Mouse (Mus musculus): ENCODE measurements at regions not wholly inside any gene's neighbourhood (a gene's known extent, or its start where the extent isn't known, plus 50 kb on each side); places are given as distances from the start of the nearest gene placed in this dataset.

GRCm38 (mm10) chrX:99222017-99222416 is 86.1 kb downstream of the Efnb1 start:
- Histone ChIP-seq H3K4me3 (ENCODE audit: insufficient read depth, poor library complexity, severe bottlenecking) (no peak overlapping the region), H3K79me3 (ENCODE audit: low read depth) (no peaks in the 10 kb centered on the region), H3K27me3 (ENCODE audit: control insufficient read depth, insufficient read depth, insufficient read length) (no peaks in the 10 kb centered on the region), H3ac (ENCODE audit: control insufficient read depth, insufficient read length, low read depth) (no peak overlapping the region), H3K79me2 (ENCODE audit: control insufficient read depth, insufficient read depth) (no peaks in the 10 kb centered on the region), H3K36me3 (ENCODE audit: control insufficient read depth, insufficient read depth) (no peaks in the 10 kb centered on the region)
- no peak for TF ChIP-seq USF1 (IDR thresholded peaks at IDR 0.05; ENCODE audit: low read depth)

DNA sequence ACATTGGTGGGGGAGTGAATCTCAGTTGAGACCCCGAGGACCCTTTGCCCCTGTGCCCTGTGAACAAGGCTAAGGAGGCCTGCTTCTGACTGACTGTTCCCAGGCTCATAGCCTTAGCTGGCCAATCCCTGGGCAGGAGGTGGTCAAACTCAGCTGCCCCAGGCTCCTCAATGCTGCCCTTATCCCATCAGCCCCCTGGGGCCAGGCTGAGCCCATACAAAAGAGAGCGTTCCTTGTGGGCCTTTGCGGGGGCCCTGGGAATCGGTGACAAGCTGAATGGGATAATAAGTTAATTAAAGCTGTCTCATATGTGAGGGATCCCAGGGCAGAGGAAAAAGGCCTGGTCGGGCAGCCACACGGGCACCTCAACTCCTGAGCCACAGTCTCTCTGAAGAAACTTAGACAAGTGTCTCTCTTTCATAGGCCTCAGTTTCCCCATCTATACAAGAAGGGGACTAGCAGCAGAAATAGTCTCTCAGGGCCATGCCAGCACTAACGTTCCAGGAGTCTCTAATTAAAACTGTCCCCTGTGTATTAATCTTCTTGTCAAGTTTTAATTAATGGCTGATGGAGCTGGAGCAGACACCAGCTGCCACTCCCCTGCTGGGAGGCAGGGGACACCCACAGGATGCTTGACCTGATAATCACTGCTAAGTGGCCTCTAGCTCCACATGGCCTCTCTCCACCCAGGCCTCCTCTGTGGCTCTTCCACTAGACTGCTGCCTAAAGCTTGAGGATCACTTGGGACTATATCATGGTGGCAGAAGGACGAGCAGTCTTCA is 84.9 kb downstream of the Efnb1 start:
- H3K27me3 ChIP-seq (ENCODE audit: control insufficient read depth, insufficient read depth, insufficient read length) = no peaks in the 10 kb centered on the region

DNA sequence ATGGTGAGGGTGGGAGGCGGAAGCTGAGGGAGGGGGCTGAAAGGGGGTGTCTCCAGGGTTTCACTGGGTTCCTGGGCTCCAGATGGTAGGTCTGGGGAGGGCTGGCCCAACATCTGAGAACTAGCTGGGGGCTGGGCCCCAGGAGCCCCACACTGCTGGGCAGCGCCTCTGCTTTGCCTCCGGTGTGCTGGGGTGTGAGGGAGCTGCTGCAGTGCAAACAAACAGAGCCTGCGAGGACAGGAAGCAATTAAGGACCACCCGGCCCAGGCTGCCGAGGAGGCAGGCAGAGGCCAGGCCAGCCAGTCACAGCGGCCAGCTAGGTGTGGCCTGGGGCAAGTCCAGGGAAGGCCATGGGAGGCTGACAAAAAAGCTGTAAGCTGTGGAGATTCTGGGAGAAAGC is 82.3 kb downstream of the Efnb1 start:
- no peaks in the 10 kb centered on the region for H3K79me2 ChIP-seq (ENCODE audit: control insufficient read depth, insufficient read depth)
- H3ac ChIP-seq (ENCODE audit: control insufficient read depth, insufficient read length, low read depth) = no peak overlapping the region
- no peaks in the 10 kb centered on the region for H3K36me3 ChIP-seq (ENCODE audit: control insufficient read depth, insufficient read depth)
- no peak overlapping the region for H3K4me3 ChIP-seq (ENCODE audit: insufficient read depth, poor library complexity, severe bottlenecking)
- TF ChIP-seq MYOD1 (IDR thresholded peaks at IDR 0.05; ENCODE audit: control insufficient read depth, insufficient read length, low read depth) = no peak
- TF ChIP-seq CEBPB (IDR thresholded peaks at IDR 0.05; ENCODE audit: low read depth) = no peak
- no peak for TF ChIP-seq MYOG (IDR thresholded peaks at IDR 0.05; ENCODE audit: control insufficient read depth, extremely low read depth, insufficient read length)
- TF ChIP-seq FOSL1 (IDR thresholded peaks at IDR 0.05; ENCODE audit: insufficient read depth, low read length, poor library complexity, severe bottlenecking) = no peak
- no peak for TF ChIP-seq USF1 (IDR thresholded peaks at IDR 0.05; ENCODE audit: low read depth)
- TF ChIP-seq MAX (IDR thresholded peaks at IDR 0.05) = no peak
- TF ChIP-seq CTCF (IDR thresholded peaks at IDR 0.05; ENCODE audit: control insufficient read depth, insufficient read depth, insufficient read length) = no peak
- no peaks in the 10 kb centered on the region for H3K27me3 ChIP-seq (ENCODE audit: control insufficient read depth, insufficient read depth, insufficient read length)
- no peaks in the 10 kb centered on the region for H3K79me3 ChIP-seq (ENCODE audit: low read depth)

More for the DNA sequence above, 84.9 kb downstream of the Efnb1 start:
- no peak overlapping the region for H3ac ChIP-seq (ENCODE audit: control insufficient read depth, insufficient read length, low read depth)
- H3K79me3 ChIP-seq (ENCODE audit: low read depth) = no peaks in the 10 kb centered on the region
- H3K4me3 ChIP-seq (ENCODE audit: insufficient read depth, poor library complexity, severe bottlenecking) = no peak overlapping the region
- no peaks in the 10 kb centered on the region for H3K79me2 ChIP-seq (ENCODE audit: control insufficient read depth, insufficient read depth)
- H3K36me3 ChIP-seq (ENCODE audit: control insufficient read depth, insufficient read depth) = no peaks in the 10 kb centered on the region
- TF ChIP-seq USF1 (IDR thresholded peaks at IDR 0.05; ENCODE audit: low read depth) = no peak
- TF ChIP-seq MAX (IDR thresholded peaks at IDR 0.05) = no peak
- TF ChIP-seq MYOD1 (IDR thresholded peaks at IDR 0.05; ENCODE audit: control insufficient read depth, insufficient read length, low read depth) = no peak
- TF ChIP-seq CEBPB (IDR thresholded peaks at IDR 0.05; ENCODE audit: low read depth) = no peak

GRCm38 (mm10) chrX:99216633-99217459 is 80.9 kb downstream of the Efnb1 start:
- TF ChIP-seq MYOG (IDR thresholded peaks at IDR 0.05; ENCODE audit: control insufficient read depth, extremely low read depth, insufficient read length) (no peak), CTCF (IDR thresholded peaks at IDR 0.05; ENCODE audit: control insufficient read depth, insufficient read depth, insufficient read length) (no peak), FOSL1 (IDR thresholded peaks at IDR 0.05; ENCODE audit: insufficient read depth, low read length, poor library complexity, severe bottlenecking) (no peak), MAX (IDR thresholded peaks at IDR 0.05) (no peak), MYOD1 (IDR thresholded peaks at IDR 0.05; ENCODE audit: control insufficient read depth, insufficient read length, low read depth) (no peak), USF1 (IDR thresholded peaks at IDR 0.05; ENCODE audit: low read depth) (no peak), CEBPB (IDR thresholded peaks at IDR 0.05; ENCODE audit: low read depth) (no peak)

DNA sequence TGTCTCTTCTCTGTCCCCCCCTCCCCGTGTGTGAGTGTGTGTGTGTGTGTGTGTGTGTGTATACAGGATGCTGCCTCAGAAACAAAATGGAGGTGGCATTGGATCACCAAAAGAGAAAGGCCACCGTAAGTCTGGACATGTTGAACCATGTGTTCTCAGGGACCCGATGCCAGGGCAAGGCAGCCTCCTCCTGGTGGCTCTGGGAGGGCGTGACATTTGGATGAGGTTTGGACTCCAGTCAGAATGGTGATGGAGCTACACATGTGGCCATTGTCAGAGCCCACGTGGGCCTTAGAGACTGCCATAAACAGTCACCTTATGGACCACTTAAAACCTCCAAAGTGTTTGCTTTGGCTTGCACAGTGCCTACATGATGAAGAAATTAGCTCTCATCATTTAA is 80.0 kb downstream of the Efnb1 start:
- H3K79me3 ChIP-seq (ENCODE audit: low read depth) = no peaks in the 10 kb centered on the region
- no peaks in the 10 kb centered on the region for H3K27me3 ChIP-seq (ENCODE audit: control insufficient read depth, insufficient read depth, insufficient read length)
- no peak overlapping the region for H3ac ChIP-seq (ENCODE audit: control insufficient read depth, insufficient read length, low read depth)
- TF ChIP-seq CTCF (IDR thresholded peaks at IDR 0.05; ENCODE audit: control insufficient read depth, insufficient read depth, insufficient read length) (no peak), MYOG (IDR thresholded peaks at IDR 0.05; ENCODE audit: control insufficient read depth, extremely low read depth, insufficient read length) (no peak), MYOD1 (IDR thresholded peaks at IDR 0.05; ENCODE audit: control insufficient read depth, insufficient read length, low read depth) (no peak), FOSL1 (IDR thresholded peaks at IDR 0.05; ENCODE audit: insufficient read depth, low read length, poor library complexity, severe bottlenecking) (no peak), CEBPB (IDR thresholded peaks at IDR 0.05; ENCODE audit: low read depth) (no peak)
- H3K36me3 ChIP-seq (ENCODE audit: control insufficient read depth, insufficient read depth) = no peaks in the 10 kb centered on the region
- no peaks in the 10 kb centered on the region for H3K79me2 ChIP-seq (ENCODE audit: control insufficient read depth, insufficient read depth)
- H3K4me3 ChIP-seq (ENCODE audit: insufficient read depth, poor library complexity, severe bottlenecking) = no peak overlapping the region

More at GRCm38 (mm10) chrX:99216633-99217459, 80.9 kb downstream of the Efnb1 start:
- no peaks in the 10 kb centered on the region for H3K79me3 ChIP-seq (ENCODE audit: low read depth)
- H3K27me3 ChIP-seq (ENCODE audit: control insufficient read depth, insufficient read depth, insufficient read length) = no peaks in the 10 kb centered on the region
- no peak overlapping the region for H3K4me3 ChIP-seq (ENCODE audit: insufficient read depth, poor library complexity, severe bottlenecking)
- H3K79me2 ChIP-seq (ENCODE audit: control insufficient read depth, insufficient read depth) = no peaks in the 10 kb centered on the region
- H3K36me3 ChIP-seq (ENCODE audit: control insufficient read depth, insufficient read depth) = no peaks in the 10 kb centered on the region
- H3ac ChIP-seq (ENCODE audit: control insufficient read depth, insufficient read length, low read depth) = peak overlapping the region; percentile 35

DNA sequence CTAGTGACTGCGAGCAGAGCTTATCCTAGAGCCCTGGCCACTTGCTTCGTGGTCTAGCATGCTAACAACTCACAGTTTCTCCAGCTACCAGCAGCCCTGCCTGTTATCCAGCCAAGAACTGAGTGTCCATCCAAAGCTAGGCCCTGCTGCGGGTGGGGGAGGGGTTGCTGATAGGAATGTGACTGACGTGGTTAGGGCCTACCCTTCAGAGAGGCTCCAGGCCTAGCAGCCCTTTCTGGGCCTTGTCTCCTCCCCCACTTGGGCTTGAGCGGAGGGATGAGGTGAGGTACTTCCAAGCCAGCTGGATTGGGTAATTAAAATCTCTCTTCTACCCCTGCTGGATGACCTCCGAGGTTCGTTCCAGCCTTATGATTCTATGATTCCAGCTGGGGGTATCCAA is 79.2 kb downstream of the Efnb1 start:
- Histone ChIP-seq H3K79me3 (ENCODE audit: low read depth) (no peaks in the 10 kb centered on the region), H3K4me3 (ENCODE audit: insufficient read depth, poor library complexity, severe bottlenecking) (no peak overlapping the region), H3ac (ENCODE audit: control insufficient read depth, insufficient read length, low read depth) (no peak overlapping the region), H3K36me3 (ENCODE audit: control insufficient read depth, insufficient read depth) (no peaks in the 10 kb centered on the region), H3K27me3 (ENCODE audit: control insufficient read depth, insufficient read depth, insufficient read length) (no peaks in the 10 kb centered on the region), H3K79me2 (ENCODE audit: control insufficient read depth, insufficient read depth) (no peaks in the 10 kb centered on the region)
- TF ChIP-seq MYOG (IDR thresholded peaks at IDR 0.05; ENCODE audit: control insufficient read depth, extremely low read depth, insufficient read length) (no peak), MYOD1 (IDR thresholded peaks at IDR 0.05; ENCODE audit: control insufficient read depth, insufficient read length, low read depth) (no peak), FOSL1 (IDR thresholded peaks at IDR 0.05; ENCODE audit: insufficient read depth, low read length, poor library complexity, severe bottlenecking) (no peak), CTCF (IDR thresholded peaks at IDR 0.05; ENCODE audit: control insufficient read depth, insufficient read depth, insufficient read length) (no peak), MAX (IDR thresholded peaks at IDR 0.05) (no peak)
